Mouse (Mus musculus) mouse trophoblast stem cell (cell line): ENCODE data around the gene Gm10799.
"Not testable (repeated sequence)": the region's sequence is repeated elsewhere in the genome, so short reads cannot be mapped to it uniquely, and the experiment has no call there.

Source experiments
- in situ Hi-C, 2 experiments: fragments of 300-500 bp; cut with MseI, MboI; formaldehyde crosslinking; loops; 2 replicates in 1 of 2; 3 replicates in 1 of 2; pipeline ENCODE4 v1.15.1; 2025

Gm10799 gene

GRCm38 (mm10) chr2:104065526-104065925 lies 2.8 kb downstream of the Gm10799 start, which contains the start of gene Gm10912:
Gene Gm10912 (plus strand): TSS chr2:104065826.
- in situ Hi-C loops: not testable (repeated sequence)

GRCm38 (mm10) chr2:104064152-104064551 lies 4.2 kb downstream of the Gm10799 start:
- in situ Hi-C loops: no loop called here

- in situ Hi-C loops: no loop called here
These were observed 5.7 kb downstream of the Gm10799 start for GRCm38 (mm10) chr2:104062665-104063064.

GRCm38 (mm10) chr2:104060996-104061395 lies 7.4 kb downstream of the Gm10799 start:
- in situ Hi-C loops: no loop called here

- in situ Hi-C loops: no loop called here
These were observed 8.6 kb downstream of the Gm10799 start for GRCm38 (mm10) chr2:104059786-104060185.

GRCm38 (mm10) chr2:104058954-104059353 lies 9.4 kb downstream of the Gm10799 start:
- in situ Hi-C loops: no loop called here

- in situ Hi-C loops: no loop called here
These were observed 10.0 kb downstream of the Gm10799 start for GRCm38 (mm10) chr2:104058381-104058780.

- in situ Hi-C loops: loop anchor here (5.0 kb wide), 2 partner anchors 78 to 83 kb away; partner anchors contain the start of gene A930018P22Rik (in 1 of the 2)
These were observed 23.8 kb downstream of the Gm10799 start for GRCm38 (mm10) chr2:104044479-104045080.

- in situ Hi-C loops: loop anchor here (5.0 kb wide), 2 partner anchors 78 to 83 kb away; partner anchors contain the start of gene A930018P22Rik (in 1 of the 2)
These were observed 24.5 kb downstream of the Gm10799 start for GRCm38 (mm10) chr2:104043624-104044478.

- in situ Hi-C loops: loop anchor here (5.0 kb wide), 2 partner anchors 80 to 85 kb away; partner anchors contain the start of gene A930018P22Rik (in 1 of the 2)
These were observed 25.6 kb downstream of the Gm10799 start for GRCm38 (mm10) chr2:104042766-104043165.

- in situ Hi-C loops: loop anchor here (5.0 kb wide), 2 partner anchors 81 to 86 kb away; partner anchors contain the start of gene A930018P22Rik (in 1 of the 2)
These were observed 26.7 kb downstream of the Gm10799 start for GRCm38 (mm10) chr2:104041632-104042031.

- in situ Hi-C loops: loop anchor here (10.0 kb wide), 2 partner anchors 377 to 387 kb away; partner anchors contain the start of gene D430041D05Rik (in 1 of the 2)
These were observed 30.1 kb downstream of the Gm10799 start for GRCm38 (mm10) chr2:104038236-104038635.

- in situ Hi-C loops: loop anchor here (10.0 kb wide), 2 partner anchors 378 to 388 kb away; partner anchors contain the start of gene D430041D05Rik (in 1 of the 2)
These were observed 32.0 kb downstream of the Gm10799 start for GRCm38 (mm10) chr2:104036316-104036715.

GRCm38 (mm10) chr2:104035595-104035994 lies 32.8 kb downstream of the Gm10799 start:
- in situ Hi-C loops: loop anchor here (10.0 kb wide), 2 partner anchors 379 to 389 kb away; partner anchors contain the start of gene D430041D05Rik (in 1 of the 2)

GRCm38 (mm10) chr2:104034832-104035472 lies 33.4 kb downstream of the Gm10799 start:
- in situ Hi-C loops: loop anchor here (10.0 kb wide), 2 partner anchors 380 to 390 kb away; partner anchors contain the start of gene D430041D05Rik (in 1 of the 2)

GRCm38 (mm10) chr2:104032056-104032455 lies 36.3 kb downstream of the Gm10799 start:
- in situ Hi-C loops: loop anchor here (10.0 kb wide), 2 partner anchors 383 to 393 kb away; partner anchors contain the start of gene D430041D05Rik (in 1 of the 2)

GRCm38 (mm10) chr2:104030381-104030780 lies 38.0 kb downstream of the Gm10799 start:
- in situ Hi-C loops: loop anchor here (10.0 kb wide), 2 partner anchors 384 to 394 kb away; partner anchors contain the start of gene D430041D05Rik (in 1 of the 2)

- in situ Hi-C loops: no loop called here
These were observed 39.3 kb downstream of the Gm10799 start for GRCm38 (mm10) chr2:104029074-104029473.

GRCm38 (mm10) chr2:104028139-104028723 lies 40.1 kb downstream of the Gm10799 start, which contains the start of gene 4931422A03Rik:
Gene 4931422A03Rik (minus strand): TSS chr2:104028361.
- in situ Hi-C loops: no loop called here

GRCm38 (mm10) chr2:104027458-104028138 lies 40.8 kb downstream of the Gm10799 start, which contains the start of gene Fbxo3:
Gene Fbxo3 (plus strand): TSS chr2:104027721.
- in situ Hi-C loops: no loop called here
